Mouse (Mus musculus): Measurements from ENCODE around the gene Ap1b1.

DNA sequence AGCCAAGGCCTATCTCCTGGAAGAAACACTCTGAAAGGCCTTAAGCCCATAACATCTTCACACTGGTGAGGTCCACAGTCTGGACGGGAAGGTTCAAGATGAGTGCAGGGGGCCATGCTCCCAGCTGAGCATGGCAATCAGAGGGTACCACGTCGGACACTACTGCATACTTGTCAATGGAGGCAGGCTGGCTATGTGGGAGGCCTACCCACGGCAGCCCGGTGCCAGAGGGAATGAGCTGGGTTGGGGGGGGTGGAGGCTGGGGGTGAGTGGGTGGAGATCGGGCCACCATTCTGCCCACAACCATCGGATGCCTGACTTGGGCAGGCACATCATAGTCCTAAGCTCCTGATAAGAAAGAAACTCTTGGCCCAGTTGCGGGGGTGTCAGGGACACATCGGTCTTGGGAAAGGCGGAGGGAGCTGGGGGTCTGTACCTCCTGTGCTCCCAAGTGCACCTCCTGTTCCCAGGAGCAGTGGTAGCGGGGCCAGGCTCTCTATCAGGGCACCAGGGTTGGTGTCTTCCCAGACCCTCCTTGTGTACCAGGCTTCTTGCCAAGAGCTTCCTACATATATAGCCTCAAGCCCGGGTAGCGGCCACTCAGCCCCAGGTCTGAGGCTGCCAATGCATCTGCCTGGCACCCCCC lies 76.4 kb downstream of the Ap1b1 start:
- TF ChIP-seq CTCF (IDR thresholded peaks at IDR 0.05; ENCODE audit: borderline replicate concordance, control insufficient read depth, extremely low read depth, insufficient read depth, low read length, poor library complexity), result no peak
- TF ChIP-seq POLR2A (IDR thresholded peaks at IDR 0.05; ENCODE audit: control insufficient read depth, extremely low read depth, insufficient read depth, low read length, poor library complexity), result no peak

Measured in thymus, adult 2 months (tissue).